Mouse (Mus musculus) urinary bladder, postnatal 10 days (tissue): ENCODE data around the gene Gm14781.
"Not testable (repeated sequence)": the region's sequence is repeated elsewhere in the genome, so short reads cannot be mapped to it uniquely, and the experiment has no call there.

Experiments
- DNase-seq: peaks from one replicate; pipeline ENCODE4 v3.0.0; 2022; ENCODE audit warnings: low spot score

Gene Gm14781

GRCm38 (mm10) chrX:91631894-91632293 is at the start of gene Gm14781:
TSS of gene Gm14781 (plus strand) at chrX:91632194.
- not testable (repeated sequence) for DNase-seq

GRCm38 (mm10) chrX:91654964-91655575 is 23.1 kb downstream of the Gm14781 start:
- DNase-seq = not testable (repeated sequence)
